Mouse (Mus musculus) megakaryocyte, adult 5-6 weeks (primary cell): ENCODE data around the gene Ambn. TPM values are rescaled to one million over a fixed set of nuclear protein-coding genes. Genes with fewer than 3 reads are reported as not detected.
"Not testable (repeated sequence)": the region's sequence is repeated elsewhere in the genome, so short reads cannot be mapped to it uniquely, and the experiment has no call there.

ENCODE experiments used
- ATAC-seq: 2 replicates; pipeline ENCODE4 v1.8.0; 2016; ENCODE audit warnings: mild to moderate bottlenecking, inconsistent platforms; ENCODE audit not compliant: poor library complexity, severe bottlenecking
- total RNA-seq, 2 experiments: library from RNA; stranded (forward) in 1 of 2; stranded (reverse) in 1 of 2; fragments of 153-499, 151-499 nt in 1 of 2; fragments of 221-1000, 200-1000 nt in 1 of 2; gene quantifications; 2 replicates each; pipeline versions ENCODE4 v1.2.3 to v1.2.4; 2015 to 2017

Gene Ambn
- total RNA-seq (2015) (not detected in 2 replicates), total RNA-seq (2017) (not detected in 2 replicates)

- ATAC-seq, result no peak
Observed at GRCm38 (mm10) chr5:88455691-88456090, at the start of gene Ambn. Gene Ambn, plus strand, starts transcription at chr5:88455991.

- no peak for ATAC-seq
Observed at GRCm38 (mm10) chr5:88420319-88421065, 35.3 kb upstream of the Ambn start.

GRCm38 (mm10) chr5:88424892-88425291 lies 30.9 kb upstream of the Ambn start:
- ATAC-seq, result not testable (repeated sequence)

GRCm38 (mm10) chr5:88426753-88427152 lies 29.0 kb upstream of the Ambn start:
- ATAC-seq, result no peak

- ATAC-seq, result no peak
Observed at GRCm38 (mm10) chr5:88467471-88467870, 11.7 kb downstream of the Ambn start.

- ATAC-seq, result peak; percentile 74
Observed at GRCm38 (mm10) chr5:88468807-88469704, 13.3 kb downstream of the Ambn start.

GRCm38 (mm10) chr5:88487675-88488074 lies 31.9 kb downstream of the Ambn start, which contains the start of gene Enam:
Gene Enam, plus strand, starts transcription at chr5:88487975.
- ATAC-seq, result no peak

- no peak for ATAC-seq
Observed at GRCm38 (mm10) chr5:88489004-88489403, 33.2 kb downstream of the Ambn start.

GRCm38 (mm10) chr5:88491111-88491510 lies 35.3 kb downstream of the Ambn start:
- no peak for ATAC-seq

- ATAC-seq, result peak; percentile 85
Observed at GRCm38 (mm10) chr5:88499781-88500180, 44.0 kb downstream of the Ambn start.

GRCm38 (mm10) chr5:88508555-88508954 lies 52.8 kb downstream of the Ambn start:
- peak; percentile 97 for ATAC-seq

GRCm38 (mm10) chr5:88508990-88509389 lies 53.2 kb downstream of the Ambn start:
- peak; percentile 93 for ATAC-seq

Other genes with a start within 250 kb of the Ambn start
- not detected in 2 replicates for gene Gm7714, start 187.1 kb upstream of the Ambn start, total RNA-seq (2015)
- not detected in 2 replicates for gene Gm7714, start 187.1 kb upstream of the Ambn start, total RNA-seq (2017)
- gene Prol1, start 138.7 kb upstream of the Ambn start, total RNA-seq (2015), result not detected in 2 replicates
- gene Prol1, start 138.7 kb upstream of the Ambn start, total RNA-seq (2017), result not detected in 2 replicates
- not detected in 2 replicates for gene Amtn, start 79.9 kb upstream of the Ambn start, total RNA-seq (2015)
- gene Amtn, start 79.9 kb upstream of the Ambn start, total RNA-seq (2017), result not detected in 2 replicates
- not detected in 2 replicates for gene Enam, start 32.0 kb downstream of the Ambn start, total RNA-seq (2015)
- not detected in 2 replicates for gene Enam, start 32.0 kb downstream of the Ambn start, total RNA-seq (2017)
- gene Jchain, start 71.9 kb downstream of the Ambn start, total RNA-seq (2015), result 14.6 and 57.2 TPM in 2 replicates
- gene Jchain, start 71.9 kb downstream of the Ambn start, total RNA-seq (2017), result 9.2 and 29.6 TPM in 2 replicates
- gene Utp3, start 98.5 kb downstream of the Ambn start, total RNA-seq (2015), result 74.1 and 86.4 TPM in 2 replicates
- gene Utp3, start 98.5 kb downstream of the Ambn start, total RNA-seq (2017), result 56.8 and 60.0 TPM in 2 replicates
- 10.3 and 12.2 TPM in 2 replicates for gene Rufy3, start 109.0 kb downstream of the Ambn start, total RNA-seq (2015)
- 17.7 and 20.7 TPM in 2 replicates for gene Rufy3, start 109.0 kb downstream of the Ambn start, total RNA-seq (2017)
- 56.5 TPM in 2 replicates for gene Grsf1, start 220.2 kb downstream of the Ambn start, total RNA-seq (2015)
- 74.6 and 83.2 TPM in 2 replicates for gene Grsf1, start 220.2 kb downstream of the Ambn start, total RNA-seq (2017)